Mouse (Mus musculus) forebrain, embryonic 12.5 days (tissue): ENCODE results near the gene Reps2. TPM values are rescaled to one million over a fixed set of nuclear protein-coding genes. Genes with fewer than 3 reads are reported as not detected.

Experiments
- ATAC-seq: fragments of 200-750 bp; cut with Nextera tagmentation; 2 replicates; pipeline ENCODE4 v1.8.0; 2017; ENCODE audit warnings: moderate TSS enrichment; ENCODE audit not compliant: low FRiP score
- H3K27ac ChIP-seq: fragments of 300-500 bp; sonication (generic); 2 replicates; pipeline ENCODE4 v1.5.1; 2016; ENCODE audit warnings: mild to moderate bottlenecking
- H3K27me3 ChIP-seq: fragments of 300-500 bp; sonication (generic); 2 replicates; pipeline ENCODE4 v1.6.1; 2016; ENCODE audit warnings: mild to moderate bottlenecking
- H3K36me3 ChIP-seq: fragments of 300-500 bp; sonication (generic); replicated peaks from 2 replicates; pipeline ENCODE4 v1.6.1; 2016; ENCODE audit warnings: mild to moderate bottlenecking
- H3K4me1 ChIP-seq: fragments of 300-500 bp; sonication (generic); 2 replicates; pipeline ENCODE4 v1.6.1; 2016
- H3K4me2 ChIP-seq: fragments of 300-500 bp; sonication (generic); 2 replicates; pipeline ENCODE4 v1.6.1; 2016; ENCODE audit warnings: mild to moderate bottlenecking, moderate library complexity
- H3K4me3 ChIP-seq: fragments of 300-500 bp; sonication (generic); replicated peaks from 2 replicates; pipeline ENCODE4 v1.5.1; 2016; ENCODE audit warnings: mild to moderate bottlenecking
- H3K9ac ChIP-seq: fragments of 300-500 bp; sonication (generic); 2 replicates; pipeline ENCODE4 v1.6.1; 2016; ENCODE audit warnings: mild to moderate bottlenecking
- H3K9me3 ChIP-seq: fragments of 300-500 bp; sonication (generic); 2 replicates; pipeline ENCODE4 v1.6.1; 2016
- WGBS: fragments of 180-500 bp; shearing (Covaris S2); methylation state at CpG from one replicate; pipeline ENCODE4 v1.1.7; 2016; 5-methylcytosine and 5-hydroxymethylcytosine counted together
- polyA plus RNA-seq: library from polyadenylated mRNA; unstranded; fragments of >200 nt; fragmentation: Nextera tagmentation; extraction: Ambion mirVana; gene quantifications from 2 replicates; pipeline ENCODE4 v1.2.1, GENCODE M21; 2016

Reps2 gene
- polyA plus RNA-seq = 1.4 and 1.5 TPM in 2 replicates

DNA sequence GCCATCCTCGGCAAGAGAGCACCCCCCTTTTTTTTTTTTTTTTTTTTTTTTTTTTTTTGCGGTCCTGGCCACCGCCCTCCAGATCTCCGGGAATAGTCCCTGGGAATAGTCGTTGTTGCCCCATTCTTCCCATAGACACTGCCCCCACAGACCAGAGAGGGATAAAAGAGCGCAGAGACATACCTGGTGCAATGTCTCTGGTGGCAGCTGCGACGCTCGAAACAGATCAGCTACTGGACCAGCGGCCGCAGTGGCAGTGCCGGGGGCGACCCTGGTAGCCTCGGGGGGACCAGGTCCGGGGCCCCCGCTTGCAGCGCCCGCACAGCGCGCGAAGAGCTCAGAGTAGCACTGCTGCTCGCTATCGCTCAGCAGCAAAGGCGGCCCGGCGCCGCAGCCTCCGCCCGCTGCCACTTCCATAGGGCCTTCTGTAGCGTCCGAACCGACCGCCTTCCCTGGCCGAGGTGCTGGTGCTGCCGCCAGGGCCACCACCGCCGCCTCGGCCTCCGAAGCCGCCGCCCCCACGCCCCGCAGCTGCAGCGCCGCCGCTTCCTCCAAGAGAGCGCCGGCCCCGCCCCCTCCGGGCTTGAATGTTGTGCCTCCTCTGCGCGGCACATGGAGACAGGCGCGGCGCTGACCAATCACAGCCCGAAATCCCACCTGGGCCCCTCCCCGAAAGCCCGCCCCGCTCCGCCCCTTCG is at the start of gene Reps2:
Gene Reps2, minus strand, starts transcription at position 559 of the 698 bp plus-strand sequence.
- Histone ChIP-seq H3K4me2 (peak within 1 kb of the TSS; percentile 75), H3K27me3 (peaks cover 42% of the 10 kb centered on the region), H3K4me1 (no peaks in the 10 kb centered on the region), H3K27ac (no peak within 1 kb of the TSS), H3K9ac (peak within 1 kb of the TSS; percentile 56), H3K9me3 (no peaks in the 10 kb centered on the region), H3K36me3 (no peaks in the 10 kb centered on the region), H3K4me3 (peak within 1 kb of the TSS; percentile 56)
- peak; percentile 96 for ATAC-seq
- 21% methylated on average over 46 of the region's 61 CpGs for WGBS

DNA sequence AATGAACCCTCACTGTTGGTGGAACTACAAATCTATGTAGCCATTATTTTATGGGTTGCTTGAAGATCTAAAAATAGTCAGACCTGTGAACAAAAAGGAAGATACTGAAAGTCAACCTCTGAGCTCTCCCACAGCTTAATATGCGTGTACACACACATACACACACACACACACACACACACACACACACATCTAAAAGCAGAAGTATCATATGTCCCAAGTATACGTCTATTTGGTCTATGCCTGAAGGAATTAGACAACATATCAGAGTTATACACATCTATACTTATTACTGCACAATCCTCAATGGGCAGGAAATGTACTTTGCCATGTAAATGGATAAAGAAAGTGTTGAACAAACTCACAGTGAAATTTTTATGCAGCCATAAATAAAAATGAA is 47.8 kb upstream of the Reps2 start:
- Histone ChIP-seq H3K27ac (no peak overlapping the region), H3K27me3 (no peaks in the 10 kb centered on the region), H3K36me3 (no peaks in the 10 kb centered on the region), H3K4me3 (no peak overlapping the region), H3K4me2 (no peak overlapping the region), H3K9me3 (no peaks in the 10 kb centered on the region), H3K4me1 (no peaks in the 10 kb centered on the region), H3K9ac (no peak overlapping the region)
- 60% methylated on average over 2 of the region's 2 CpGs for WGBS
- no peak for ATAC-seq

DNA sequence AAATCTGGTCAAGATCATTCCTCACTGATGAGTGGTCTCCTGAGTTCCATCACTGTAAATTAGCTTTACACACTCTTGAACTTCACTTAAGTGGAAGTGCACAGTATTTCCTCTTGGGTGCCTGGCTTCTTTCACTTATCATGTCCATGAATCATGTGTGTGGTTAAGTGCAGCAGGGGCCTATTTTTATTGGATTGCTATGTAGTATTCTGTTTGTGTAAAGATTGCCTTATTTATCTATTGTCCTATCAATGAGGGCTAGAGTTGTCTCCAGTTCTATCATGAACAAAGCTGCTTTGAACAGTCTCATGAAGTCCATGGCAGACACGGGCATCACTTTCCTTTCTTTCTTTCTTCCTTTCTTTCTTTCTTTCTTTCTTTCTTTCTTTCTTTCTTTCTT is 41.9 kb upstream of the Reps2 start:
- Histone ChIP-seq H3K27ac (no peak overlapping the region), H3K9me3 (no peaks in the 10 kb centered on the region), H3K27me3 (no peaks in the 10 kb centered on the region), H3K9ac (no peak overlapping the region), H3K4me1 (no peaks in the 10 kb centered on the region), H3K36me3 (no peaks in the 10 kb centered on the region), H3K4me2 (no peak overlapping the region), H3K4me3 (no peak overlapping the region)
- WGBS = 88% methylated on average over 1 of the region's 1 CpGs
- ATAC-seq = no peak

GRCm38 (mm10) chrX:162679506-162679905 is 36.1 kb upstream of the Reps2 start:
- no peak overlapping the region for H3K27ac ChIP-seq
- no peak for ATAC-seq
- no peaks in the 10 kb centered on the region for H3K9me3 ChIP-seq
- H3K9ac ChIP-seq = no peak overlapping the region
- H3K36me3 ChIP-seq = no peaks in the 10 kb centered on the region
- H3K27me3 ChIP-seq = no peaks in the 10 kb centered on the region
- no peak overlapping the region for H3K4me2 ChIP-seq
- no peak overlapping the region for H3K4me3 ChIP-seq
- H3K4me1 ChIP-seq = no peaks in the 10 kb centered on the region
- 61% methylated on average over 2 of the region's 2 CpGs for WGBS

DNA sequence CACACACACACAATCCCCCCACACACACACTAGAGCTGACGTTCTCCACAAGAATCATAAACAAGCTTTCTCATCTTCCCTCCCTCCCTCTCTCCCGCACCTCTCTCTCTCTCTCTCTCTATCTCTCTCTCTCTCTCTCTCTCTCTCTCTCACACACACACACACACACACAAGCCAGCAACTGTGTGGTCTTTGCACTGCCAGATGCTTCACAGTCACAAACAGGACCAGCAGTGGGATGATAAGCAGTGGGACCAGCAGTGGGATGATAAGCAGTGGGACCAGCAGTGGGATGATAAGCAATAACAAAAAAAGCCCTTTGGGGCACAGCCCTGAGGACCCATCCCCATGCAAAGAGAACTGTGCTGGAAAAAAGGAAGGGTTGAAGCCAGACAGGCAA is 35.4 kb upstream of the Reps2 start:
- no peaks in the 10 kb centered on the region for H3K9me3 ChIP-seq
- no peak for ATAC-seq
- no peaks in the 10 kb centered on the region for H3K36me3 ChIP-seq
- no peak overlapping the region for H3K27ac ChIP-seq
- no peaks in the 10 kb centered on the region for H3K27me3 ChIP-seq
- no peak overlapping the region for H3K9ac ChIP-seq
- WGBS = 63% methylated on average over 2 of the region's 2 CpGs
- H3K4me2 ChIP-seq = no peak overlapping the region
- H3K4me1 ChIP-seq = no peaks in the 10 kb centered on the region
- H3K4me3 ChIP-seq = no peak overlapping the region

DNA sequence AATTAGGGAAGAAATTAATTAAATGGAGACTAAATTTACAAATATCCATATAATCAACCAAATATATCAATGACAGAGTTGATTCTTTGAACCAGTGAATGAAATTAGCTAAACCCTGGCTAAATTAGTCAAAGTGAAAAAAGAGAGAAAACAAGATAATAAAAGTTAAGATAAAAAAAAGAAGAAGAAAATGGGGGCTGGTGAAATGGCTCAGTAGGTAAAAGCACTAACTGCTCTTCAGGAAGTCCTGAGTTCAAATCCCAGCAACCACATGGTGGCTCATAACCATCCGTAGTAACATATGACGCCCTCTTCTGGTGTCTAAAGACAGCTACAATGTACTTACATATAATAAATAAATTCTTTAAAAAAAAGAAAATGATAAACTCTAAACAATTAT is 22.7 kb upstream of the Reps2 start:
- Histone ChIP-seq H3K9ac (no peak overlapping the region), H3K4me2 (no peak overlapping the region), H3K27me3 (peaks cover 3% of the 10 kb centered on the region; the same call in 1 of the 2 replicates), H3K4me3 (no peak overlapping the region), H3K9me3 (no peaks in the 10 kb centered on the region), H3K4me1 (no peaks in the 10 kb centered on the region), H3K36me3 (no peaks in the 10 kb centered on the region), H3K27ac (no peak overlapping the region)
- WGBS = 71% methylated on average over 2 of the region's 2 CpGs
- no peak for ATAC-seq

DNA sequence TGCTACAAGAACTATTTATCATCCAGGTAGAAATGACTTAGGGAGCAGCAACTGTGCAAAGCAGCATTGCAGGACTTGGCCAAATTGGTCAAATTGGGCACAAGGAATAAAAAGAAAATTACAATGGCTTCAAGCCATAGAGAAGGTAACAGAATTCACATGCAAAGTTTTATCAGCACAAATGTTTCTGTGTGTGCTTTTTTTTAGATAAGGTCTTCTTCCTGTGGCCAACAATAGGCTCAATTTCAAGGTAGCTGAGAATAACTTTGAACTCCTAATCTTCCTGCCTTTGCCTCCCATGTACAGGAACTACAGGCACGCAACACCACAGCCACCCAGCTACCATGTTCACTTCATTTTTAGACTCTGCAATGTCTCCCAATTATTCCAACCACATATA is 16.7 kb upstream of the Reps2 start:
- WGBS = 81% methylated on average over 1 of the region's 1 CpGs
- Histone ChIP-seq H3K9ac (no peak overlapping the region), H3K4me3 (no peak overlapping the region), H3K9me3 (no peaks in the 10 kb centered on the region), H3K36me3 (no peaks in the 10 kb centered on the region), H3K27ac (no peak overlapping the region), H3K27me3 (peaks cover 7% of the 10 kb centered on the region; the same call in 1 of the 2 replicates), H3K4me2 (no peak overlapping the region), H3K4me1 (no peaks in the 10 kb centered on the region)
- ATAC-seq = no peak

- Histone ChIP-seq H3K9ac (no peak overlapping the region), H3K36me3 (no peaks in the 10 kb centered on the region), H3K4me1 (no peaks in the 10 kb centered on the region), H3K9me3 (no peaks in the 10 kb centered on the region), H3K4me2 (no peak overlapping the region), H3K27me3 (no peaks in the 10 kb centered on the region; the same call in 1 of the 2 replicates), H3K4me3 (no peak overlapping the region), H3K27ac (no peak overlapping the region)
- ATAC-seq = no peak
- 92% methylated on average over 7 of the region's 7 CpGs for WGBS
Observed at GRCm38 (mm10) chrX:162653518-162653917, 10.1 kb upstream of the Reps2 start.

- H3K9me3 ChIP-seq = no peaks in the 10 kb centered on the region
- no peaks in the 10 kb centered on the region for H3K36me3 ChIP-seq
- H3K4me3 ChIP-seq = no peak overlapping the region
- no peaks in the 10 kb centered on the region for H3K4me1 ChIP-seq
- no peak for ATAC-seq
- H3K27ac ChIP-seq = no peak overlapping the region
- no peak overlapping the region for H3K4me2 ChIP-seq
- peaks cover 3% of the 10 kb centered on the region; the same call in 1 of the 2 replicates for H3K27me3 ChIP-seq
- H3K9ac ChIP-seq = no peak overlapping the region
- 93% methylated on average over 3 of the region's 3 CpGs for WGBS
Observed at GRCm38 (mm10) chrX:162652445-162652844, 9.0 kb upstream of the Reps2 start.

GRCm38 (mm10) chrX:162651125-162651524 is 7.7 kb upstream of the Reps2 start:
- H3K27me3 ChIP-seq = peaks cover 10% of the 10 kb centered on the region
- H3K36me3 ChIP-seq = no peaks in the 10 kb centered on the region
- no peaks in the 10 kb centered on the region for H3K9me3 ChIP-seq

GRCm38 (mm10) chrX:162643789-162644092 is 292 bp upstream of the Reps2 start:
- peak overlapping the region; percentile 75 for H3K4me2 ChIP-seq
- H3K9ac ChIP-seq = no peak overlapping the region
- H3K4me3 ChIP-seq = peak overlapping the region; percentile 56
- H3K27ac ChIP-seq = no peak overlapping the region
- no peaks in the 10 kb centered on the region for H3K4me1 ChIP-seq
- no peak for ATAC-seq
- H3K36me3 ChIP-seq = no peaks in the 10 kb centered on the region
- no peaks in the 10 kb centered on the region for H3K9me3 ChIP-seq
- WGBS = 52% methylated on average over 4 of the region's 4 CpGs
- H3K27me3 ChIP-seq = peaks cover 42% of the 10 kb centered on the region

More at GRCm38 (mm10) chrX:162651125-162651524, 7.7 kb upstream of the Reps2 start:
- no peak for ATAC-seq
- Histone ChIP-seq H3K4me1 (no peaks in the 10 kb centered on the region), H3K4me3 (no peak overlapping the region), H3K9ac (no peak overlapping the region), H3K27ac (no peak overlapping the region), H3K4me2 (no peak overlapping the region)

GRCm38 (mm10) chrX:162642402-162643090 is 903 bp downstream of the Reps2 start:
- Histone ChIP-seq H3K27me3 (peaks cover 44% of the 10 kb centered on the region), H3K4me2 (peak overlapping the region; percentile 75), H3K4me3 (peak overlapping the region; percentile 56), H3K9me3 (no peaks in the 10 kb centered on the region), H3K36me3 (no peaks in the 10 kb centered on the region), H3K27ac (no peak overlapping the region), H3K4me1 (no peaks in the 10 kb centered on the region), H3K9ac (no peak overlapping the region)
- 60% methylated on average over 9 of the region's 11 CpGs for WGBS
- ATAC-seq = peak; percentile 43; the same call in 1 of the 2 replicates

GRCm38 (mm10) chrX:162641764-162642163 is 1.7 kb downstream of the Reps2 start:
- H3K4me1 ChIP-seq = no peaks in the 10 kb centered on the region
- H3K4me2 ChIP-seq = no peak overlapping the region
- no peak overlapping the region for H3K9ac ChIP-seq
- H3K27ac ChIP-seq = no peak overlapping the region
- no peak for ATAC-seq
- peaks cover 46% of the 10 kb centered on the region for H3K27me3 ChIP-seq
- 81% methylated on average over 4 of the region's 4 CpGs for WGBS
- H3K9me3 ChIP-seq = no peaks in the 10 kb centered on the region
- no peak overlapping the region for H3K4me3 ChIP-seq
- no peaks in the 10 kb centered on the region for H3K36me3 ChIP-seq
